Mouse (Mus musculus): ENCODE data around the gene Nav2.

The Nav2 gene

GRCm38 (mm10) chr7:49452274-49452673 is 543.8 kb downstream of the Nav2 start:
- DNase-seq (ENCODE audit: low spot score): no peak

- no peak for DNase-seq (ENCODE audit: low spot score)
Observed at GRCm38 (mm10) chr7:49454601-49455000, 546.1 kb downstream of the Nav2 start.

- peak; percentile 52 for DNase-seq (ENCODE audit: low spot score)
Observed at GRCm38 (mm10) chr7:49456148-49456547, 547.6 kb downstream of the Nav2 start.

DNA sequence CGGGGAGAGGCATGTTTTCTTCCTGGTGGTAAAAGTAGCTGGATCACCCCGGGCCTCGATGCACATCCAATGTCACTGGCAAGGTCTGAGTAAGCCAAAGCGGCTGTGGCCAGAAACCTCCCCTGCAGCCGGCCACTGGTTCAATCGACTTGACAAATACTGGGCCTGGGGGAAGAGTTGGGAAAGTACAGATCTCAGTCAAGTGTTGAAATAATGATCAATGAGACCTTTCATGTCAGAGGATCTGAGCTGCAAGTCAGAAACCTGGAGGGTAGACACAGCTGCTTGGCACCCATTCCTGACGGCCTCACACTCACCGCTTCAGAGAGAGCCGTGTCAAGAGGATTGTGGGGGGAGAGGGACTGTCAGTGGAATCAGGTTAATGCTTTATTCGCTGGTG is 548.9 kb downstream of the Nav2 start:
- DNase-seq (ENCODE audit: low spot score): no peak

DNA sequence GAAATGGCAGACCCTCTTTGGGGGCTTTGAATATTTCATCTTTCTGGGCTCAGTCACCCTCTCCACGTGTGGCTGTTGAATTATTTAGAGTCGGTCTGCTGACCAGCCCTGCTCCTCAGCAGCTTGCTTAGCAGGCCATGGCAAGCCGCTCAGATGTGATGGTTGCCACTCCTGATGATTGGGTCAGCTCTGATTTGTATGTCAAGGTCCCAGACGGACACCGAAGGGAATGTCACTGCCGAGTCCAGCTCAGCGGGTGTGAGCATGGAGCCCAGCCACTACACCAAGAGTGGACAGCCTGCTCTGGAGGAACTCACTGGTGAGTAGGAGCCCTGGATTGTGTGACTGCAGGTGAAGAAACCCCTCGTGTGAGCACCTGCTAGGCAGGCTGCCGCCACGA is 549.4 kb downstream of the Nav2 start:
- no peak for DNase-seq (ENCODE audit: low spot score)

- no peak for DNase-seq (ENCODE audit: low spot score)
Observed at GRCm38 (mm10) chr7:49462328-49462811, 553.9 kb downstream of the Nav2 start.

DNA sequence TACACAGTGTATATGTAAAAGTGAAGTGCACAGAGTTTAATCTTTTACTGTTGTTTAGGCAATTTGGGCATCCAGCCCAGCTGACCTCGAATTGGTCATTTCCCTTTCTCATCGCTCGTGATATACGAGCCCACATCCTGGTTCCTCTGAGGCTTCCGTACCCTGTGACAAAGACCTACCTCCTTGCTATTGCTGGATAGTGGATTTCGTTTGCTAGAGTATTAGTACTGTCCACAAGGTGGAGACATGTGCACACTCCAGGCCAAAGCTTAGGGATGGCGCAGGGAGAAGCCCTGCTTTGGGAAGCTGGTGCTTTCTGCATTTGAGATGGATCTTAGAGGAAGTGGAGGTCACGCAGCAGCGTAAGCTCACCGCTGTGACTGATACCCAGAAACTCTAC is 559.3 kb downstream of the Nav2 start:
- DNase-seq (ENCODE audit: low spot score): peak; percentile 18

DNA sequence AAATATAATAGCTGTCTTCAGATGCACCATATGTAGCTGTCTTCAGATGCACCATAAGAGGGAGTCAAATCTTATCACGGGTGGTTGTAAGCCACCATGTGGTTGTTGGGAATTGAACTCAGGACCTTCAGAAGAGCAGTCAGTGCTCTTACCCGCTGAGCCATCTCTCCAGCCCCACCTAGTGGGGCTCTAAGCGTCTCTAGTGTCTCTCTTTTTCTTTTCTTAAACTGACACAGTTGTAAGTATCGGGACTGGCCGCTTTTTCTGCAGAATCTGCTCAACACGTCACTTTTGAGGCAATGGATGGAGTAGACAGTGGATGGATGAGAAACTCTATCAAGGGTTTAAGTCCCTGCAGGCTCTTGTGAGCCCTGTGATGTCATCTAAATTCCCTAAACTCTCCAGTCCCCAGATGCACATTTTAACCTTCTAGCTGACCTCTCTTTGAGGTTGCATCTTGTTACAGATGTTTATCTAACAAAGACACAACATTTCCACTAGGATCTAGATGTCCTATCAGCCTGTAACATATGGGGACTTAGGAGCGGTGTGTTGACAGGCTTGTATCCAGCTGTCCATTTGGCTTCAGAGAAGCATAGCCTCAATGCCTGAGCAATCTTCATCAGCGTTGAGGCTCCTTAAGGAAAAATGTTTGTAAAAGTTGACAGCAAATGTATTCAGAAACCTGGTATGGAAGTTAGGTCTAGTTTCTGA is 560.1 kb downstream of the Nav2 start:
- no peak for DNase-seq (ENCODE audit: low spot score)

DNA sequence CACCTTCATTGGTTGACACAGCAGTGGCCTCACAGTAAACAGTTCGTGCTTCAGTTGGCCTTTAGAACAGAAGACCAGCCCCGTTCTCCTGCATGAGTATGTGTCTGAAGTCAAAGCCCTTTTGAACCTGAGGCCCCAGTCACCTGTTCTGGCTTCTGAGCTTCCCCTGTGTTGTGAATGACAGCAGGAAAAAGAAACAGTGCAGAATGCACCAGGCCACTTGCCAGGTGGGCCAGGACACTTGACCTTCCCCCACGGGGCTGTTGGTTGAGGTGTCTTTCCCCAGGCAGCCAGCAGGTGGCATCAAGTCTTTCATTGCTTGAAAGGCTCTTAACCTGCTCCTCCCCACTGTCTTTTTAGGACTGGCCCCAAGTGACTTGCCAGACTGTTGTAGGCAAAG is 562.8 kb downstream of the Nav2 start:
- DNase-seq (ENCODE audit: low spot score): peak; percentile 36

DNA sequence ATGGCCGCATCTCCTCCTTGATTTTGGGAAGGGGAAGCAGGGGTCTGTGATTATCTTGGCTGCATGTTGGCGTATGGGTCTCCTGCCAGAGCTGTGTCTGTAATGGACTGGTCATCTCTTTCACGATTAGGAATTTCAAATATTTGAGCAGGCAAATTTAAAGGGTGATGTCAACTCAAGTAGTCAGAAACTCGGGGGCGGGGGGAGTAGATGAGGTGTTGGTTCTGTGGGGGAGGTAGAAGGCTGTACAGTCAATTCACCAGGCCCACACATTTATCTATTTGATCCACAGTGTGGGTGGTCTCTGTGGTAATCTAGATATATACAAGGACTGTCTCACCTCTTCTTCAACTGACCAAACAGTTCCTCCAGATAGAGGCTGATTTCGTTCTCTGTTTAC is 566.8 kb downstream of the Nav2 start:
- no peak for DNase-seq (ENCODE audit: low spot score)

- DNase-seq (ENCODE audit: low spot score): no peak
Observed at GRCm38 (mm10) chr7:49476163-49476562, 567.6 kb downstream of the Nav2 start.

- no peak for DNase-seq (ENCODE audit: low spot score)
Observed at GRCm38 (mm10) chr7:49476666-49477065, 568.1 kb downstream of the Nav2 start.

DNA sequence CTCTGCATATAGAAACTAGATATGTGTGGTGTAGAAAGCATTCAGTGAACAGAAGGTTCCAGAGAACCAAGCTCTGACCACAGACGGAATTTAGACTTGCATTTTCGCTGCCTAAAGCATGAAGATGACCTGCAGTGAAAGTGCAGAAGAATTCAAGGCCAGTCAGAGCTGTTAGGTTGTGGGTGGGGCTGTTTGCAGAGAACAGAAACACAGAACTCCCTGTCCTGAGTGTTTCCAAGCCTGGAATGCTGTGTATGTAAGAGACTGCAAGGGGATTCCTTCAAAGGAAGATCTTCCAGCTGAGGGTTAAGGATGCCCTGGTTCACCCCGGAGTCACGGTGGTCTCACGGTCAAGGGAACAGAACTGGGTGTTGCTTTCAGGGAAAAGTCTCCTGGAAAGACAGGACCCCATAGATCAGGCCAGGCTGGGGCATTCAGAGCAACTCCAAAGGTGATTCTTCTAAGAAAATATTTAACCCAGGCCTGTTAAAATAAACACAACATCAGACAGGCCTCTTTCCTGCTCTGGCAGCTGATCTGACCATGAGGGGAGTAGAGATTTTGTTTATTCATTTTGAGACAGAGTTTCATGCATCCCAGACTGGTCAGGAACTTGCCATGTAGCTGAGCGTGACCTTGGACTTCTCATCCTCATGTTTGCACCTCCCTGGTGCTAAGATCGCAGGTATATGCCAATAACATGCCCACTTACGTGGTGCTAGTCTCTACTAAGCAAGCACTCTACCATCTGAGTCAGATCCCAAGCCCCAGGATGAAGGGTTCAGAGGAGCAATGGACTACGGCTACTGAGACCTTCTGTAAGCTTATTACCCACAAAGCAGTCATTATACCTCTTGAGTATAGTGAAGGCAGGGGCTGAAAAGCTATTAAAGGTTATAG is 568.8 kb downstream of the Nav2 start:
- no peak for DNase-seq (ENCODE audit: low spot score)

GRCm38 (mm10) chr7:49477976-49478349 is 569.4 kb downstream of the Nav2 start:
- no peak for DNase-seq (ENCODE audit: low spot score)

- no peak for DNase-seq (ENCODE audit: low spot score)
Observed at GRCm38 (mm10) chr7:49478886-49479285, 570.4 kb downstream of the Nav2 start.

GRCm38 (mm10) chr7:49480962-49481361 is 572.4 kb downstream of the Nav2 start:
- DNase-seq (ENCODE audit: low spot score): peak; percentile 19

DNA sequence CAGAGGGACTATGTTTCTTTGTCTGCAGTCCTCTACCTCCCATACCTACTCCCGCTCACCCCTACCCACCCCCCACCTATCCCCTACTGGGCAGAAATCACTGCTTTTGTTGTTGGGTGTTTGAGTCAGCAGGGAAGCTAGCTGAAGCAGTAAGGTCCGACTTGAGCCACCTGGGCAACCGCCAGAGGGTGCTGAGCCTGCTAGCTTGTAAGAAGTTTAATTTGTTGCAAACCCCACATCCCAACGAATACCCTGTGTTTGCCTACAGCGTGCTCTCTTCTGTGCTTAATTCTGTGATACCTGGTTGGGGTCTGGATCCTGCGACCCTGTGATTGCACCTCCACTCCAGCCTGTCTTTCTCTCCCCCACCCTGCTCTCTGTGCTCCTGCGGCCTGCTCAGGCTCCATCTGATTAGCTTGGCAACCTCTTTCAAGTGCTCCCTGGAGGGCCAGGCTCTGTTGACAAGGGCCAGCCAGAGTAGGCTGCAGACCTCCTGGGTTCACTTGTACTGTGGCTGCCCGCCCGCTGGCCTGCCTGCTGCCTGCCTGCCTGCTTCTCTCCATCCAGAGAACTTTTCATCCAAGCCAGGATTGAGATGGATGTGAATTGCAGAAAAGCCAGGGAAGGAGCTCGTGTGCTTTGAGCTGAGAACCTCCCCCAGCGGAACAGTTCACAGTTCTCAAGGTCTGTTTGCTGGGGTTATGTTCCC is 575.7 kb downstream of the Nav2 start:
- peak; percentile 58 for DNase-seq (ENCODE audit: low spot score)

DNA sequence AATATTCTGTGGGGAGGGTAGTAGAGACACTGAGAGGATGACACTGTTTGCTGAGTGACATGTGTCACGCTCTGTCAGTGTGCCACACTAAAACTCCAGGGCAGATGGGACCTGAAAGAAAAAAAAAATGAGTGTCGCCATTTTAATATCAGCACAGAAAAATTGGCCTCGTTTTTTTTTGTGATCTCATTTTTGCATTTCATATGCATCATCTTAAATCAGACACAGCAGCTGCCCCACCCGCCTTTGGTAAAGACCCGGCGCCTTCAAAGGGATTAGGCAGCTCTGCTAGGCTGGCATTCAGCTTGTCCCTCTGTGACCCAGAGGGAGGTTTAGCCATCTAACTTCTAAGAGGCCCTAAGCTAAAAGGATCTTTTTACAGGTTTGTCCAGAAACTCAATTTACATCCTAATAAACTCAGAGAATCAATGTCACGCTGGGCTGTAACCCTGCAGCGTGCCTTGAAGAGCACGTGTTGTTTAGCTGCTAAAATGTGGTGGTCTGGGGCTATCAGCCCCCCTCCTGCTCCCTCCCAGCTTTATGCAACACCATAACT is 576.9 kb downstream of the Nav2 start:
- DNase-seq (ENCODE audit: low spot score): no peak

GRCm38 (mm10) chr7:49487347-49487746 is 578.8 kb downstream of the Nav2 start:
- no peak for DNase-seq (ENCODE audit: low spot score)

DNA sequence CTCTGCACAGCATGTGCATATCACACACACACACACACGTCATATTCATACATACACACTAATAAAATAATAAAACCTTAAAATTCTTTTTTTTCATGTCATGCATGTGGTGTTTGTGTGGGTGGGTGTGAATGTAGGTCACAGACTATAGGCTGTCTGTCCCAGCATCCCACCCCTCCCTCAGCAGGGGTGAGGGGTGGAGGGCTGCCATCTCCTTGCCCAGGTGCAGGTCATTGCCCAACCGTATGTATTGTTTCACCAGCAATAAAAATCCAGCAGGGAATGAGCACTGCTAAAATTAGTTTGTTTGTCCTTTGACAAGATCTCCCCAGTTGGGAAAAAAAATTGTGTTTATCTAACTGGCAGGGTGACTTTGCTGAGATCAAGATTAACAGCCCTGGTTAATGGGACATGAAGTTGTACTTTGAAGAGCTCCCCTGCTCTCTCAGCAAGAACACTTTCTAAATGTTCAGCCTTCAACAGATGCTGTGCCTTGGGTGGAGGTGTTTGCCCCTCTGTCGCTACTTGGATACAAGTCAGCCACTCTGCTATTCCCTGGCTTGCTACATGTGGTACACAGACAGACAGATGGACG is 580.1 kb downstream of the Nav2 start:
- no peak for DNase-seq (ENCODE audit: low spot score)

DNA sequence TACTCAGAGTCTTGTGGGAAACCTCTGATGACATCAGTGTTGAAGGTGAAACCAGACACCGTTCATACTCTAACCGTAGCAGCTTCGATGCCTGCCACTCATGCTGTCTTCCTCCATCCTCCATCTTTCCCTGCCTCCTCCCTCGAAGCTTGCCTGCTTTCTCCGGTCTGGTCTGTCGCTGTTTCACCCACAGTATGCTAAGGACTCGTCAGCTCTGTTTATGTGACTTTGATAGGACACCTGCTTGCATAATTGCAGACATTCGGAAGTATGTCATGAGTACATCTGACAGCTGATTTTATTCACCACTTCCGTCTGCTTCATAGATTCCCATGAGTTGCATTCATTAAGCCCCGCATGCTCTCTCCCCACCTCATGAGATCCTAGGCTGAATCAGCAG is 582.3 kb downstream of the Nav2 start:
- DNase-seq (ENCODE audit: low spot score): no peak

DNA sequence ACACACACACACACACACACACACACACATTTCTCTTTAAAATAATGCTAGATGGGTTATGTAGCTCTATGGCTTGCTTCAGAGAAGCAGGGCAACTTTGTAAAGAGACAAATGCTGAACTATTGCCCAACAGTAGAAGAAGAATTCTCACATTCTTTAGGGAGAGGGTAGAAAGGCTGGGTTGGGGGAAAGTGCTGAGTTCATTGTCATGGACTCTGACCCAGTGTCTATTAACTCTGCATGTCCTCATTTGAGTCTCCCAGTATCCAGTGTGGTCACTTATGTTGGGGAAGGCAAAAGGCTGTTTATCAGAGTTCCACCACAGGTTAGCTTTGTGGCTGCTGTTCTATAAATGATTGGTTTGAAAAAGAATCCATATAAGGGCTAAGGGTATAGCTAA is 584.1 kb downstream of the Nav2 start:
- DNase-seq (ENCODE audit: low spot score): no peak

Data from testis, postnatal 14 days (tissue).